Mouse (Mus musculus) intestine, postnatal 0 days (tissue): ENCODE measurements around the gene Pdzph1. TPM values are rescaled to one million over a fixed set of nuclear protein-coding genes. Genes with fewer than 3 reads are reported as not detected.
A peak's percentile ranks its signal among the peaks of the same experiment; 100 is the strongest.

ENCODE experiments used
- ATAC-seq: fragments of 200-750 bp; cut with Nextera tagmentation; 2 replicates; pipeline ENCODE4 v1.8.0; 2017; ENCODE audit warnings: mild to moderate bottlenecking, moderate TSS enrichment, moderate library complexity
- H3K27ac ChIP-seq: fragments of 300-500 bp; sonication (generic); 2 replicates; pipeline ENCODE4 v1.5.1; 2014; ENCODE audit warnings: mild to moderate bottlenecking, low read depth, low read length, moderate library complexity
- H3K27me3 ChIP-seq: fragments of 300-500 bp; sonication (generic); replicated peaks from 2 replicates; pipeline ENCODE4 v1.6.1; 2014; ENCODE audit warnings: low read length, mixed read lengths; ENCODE audit not compliant: control insufficient read depth, insufficient read depth
- H3K36me3 ChIP-seq: fragments of 300-500 bp; sonication (generic); 2 replicates; pipeline ENCODE4 v1.6.1; 2014; ENCODE audit warnings: mild to moderate bottlenecking, moderate library complexity; ENCODE audit not compliant: control insufficient read depth, insufficient read depth
- H3K4me1 ChIP-seq: fragments of 300-500 bp; sonication (generic); replicated peaks from 2 replicates; pipeline ENCODE4 v1.6.1; 2014; ENCODE audit warnings: antibody characterized with exemption, low read length, mixed read lengths; ENCODE audit not compliant: control insufficient read depth, insufficient read depth
- H3K4me2 ChIP-seq: fragments of 300-500 bp; sonication (generic); replicated peaks from 2 replicates; pipeline ENCODE4 v1.6.1; 2014; ENCODE audit warnings: low read depth, mild to moderate bottlenecking, moderate library complexity
- H3K4me3 ChIP-seq: fragments of 300-500 bp; sonication (generic); 2 replicates; pipeline ENCODE4 v1.5.1; 2014; ENCODE audit warnings: low read depth, low read length
- H3K9ac ChIP-seq: fragments of 300-500 bp; sonication (generic); 2 replicates; pipeline ENCODE4 v1.6.1; 2014; ENCODE audit warnings: mild to moderate bottlenecking, low read depth, low read length
- H3K9me3 ChIP-seq: fragments of 300-500 bp; sonication (generic); 2 replicates; pipeline ENCODE4 v1.6.1; 2016; ENCODE audit warnings: mixed run types; ENCODE audit not compliant: control insufficient read depth
- CTCF ChIP-seq: sonication (generic); IDR thresholded peaks from 2 replicates; pipeline ENCODE4 v1.5.1; 2016; ENCODE audit warnings: low read depth, mild to moderate bottlenecking, control low read depth, antibody characterized with exemption, moderate library complexity
- WGBS: fragments of 180-500 bp; shearing (Covaris S2); extraction: QIAGEN DNeasy Blood & Tissue Kit; methylation state at CpG from one replicate; pipeline ENCODE4 v1.1.7; 2014; 5-methylcytosine and 5-hydroxymethylcytosine counted together
- polyA plus RNA-seq: library from polyadenylated mRNA; unstranded; fragments of >200 nt; fragmentation: Nextera tagmentation; extraction: Ambion mirVana; gene quantifications from 2 replicates; pipeline ENCODE4 v1.2.1, GENCODE M21; 2015

The Pdzph1 gene
- polyA plus RNA-seq, 1 experiment from 2014 or later = not detected

DNA sequence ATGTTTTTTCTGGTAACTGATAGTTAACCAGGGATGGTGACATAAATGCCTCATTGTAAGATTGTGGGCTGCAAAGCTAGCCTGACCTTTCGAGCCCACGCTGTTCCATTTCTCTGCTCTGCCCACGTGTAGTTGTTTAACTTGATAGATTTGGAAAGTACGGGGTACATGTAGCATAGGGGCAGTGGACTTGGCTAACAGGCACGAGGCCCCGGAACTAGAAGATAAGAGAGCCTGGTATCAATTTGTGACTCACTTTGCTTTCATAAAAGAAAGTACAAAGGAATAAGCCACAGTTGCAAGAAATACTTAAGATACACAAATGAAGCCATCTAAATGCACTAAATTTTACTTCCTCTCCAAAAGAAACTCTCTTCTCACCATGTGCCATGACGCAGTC is 79.6 kb downstream of the Pdzph1 start:
- Histone ChIP-seq H3K9ac (no peak overlapping the region), H3K36me3 (no peaks in the 10 kb centered on the region), H3K27ac (no peak overlapping the region), H3K4me1 (no peaks in the 10 kb centered on the region), H3K4me3 (no peak overlapping the region), H3K4me2 (no peak overlapping the region), H3K9me3 (no peaks in the 10 kb centered on the region), H3K27me3 (no peaks in the 10 kb centered on the region)
- no peak for TF ChIP-seq CTCF
- no peak for ATAC-seq
- 70% methylated on average over 7 of the region's 7 CpGs for WGBS

DNA sequence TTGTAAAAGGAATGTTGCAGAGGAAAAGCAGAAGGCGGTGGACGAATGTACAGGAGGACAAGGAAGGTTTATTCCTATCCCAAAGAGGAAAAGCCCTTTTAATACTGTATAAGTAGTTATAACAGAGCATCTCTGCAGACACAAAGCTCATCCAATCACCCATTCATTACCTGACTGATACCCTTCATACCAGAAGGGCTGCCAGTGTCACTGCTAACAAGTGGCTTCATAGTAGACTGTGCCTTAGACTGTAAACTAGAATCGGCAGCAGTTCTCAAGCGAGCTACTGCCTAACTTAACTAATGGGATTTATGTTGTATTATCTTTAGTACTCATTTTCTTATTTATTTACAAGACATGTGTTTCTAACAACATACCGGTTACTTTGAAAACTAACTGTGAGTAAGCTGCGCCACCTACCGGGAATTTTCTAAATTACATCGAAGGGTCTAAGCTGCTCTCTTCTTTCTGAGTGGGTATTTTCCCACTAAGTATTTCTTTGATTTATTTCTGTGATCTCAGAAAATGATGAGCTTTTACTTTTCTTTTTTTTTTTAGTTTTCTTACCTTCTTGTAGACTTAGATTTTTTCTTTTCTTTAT is 82.0 kb downstream of the Pdzph1 start:
- ATAC-seq = no peak
- TF ChIP-seq CTCF = peak; percentile 75
- Histone ChIP-seq H3K9me3 (no peaks in the 10 kb centered on the region), H3K4me3 (no peak overlapping the region), H3K36me3 (no peaks in the 10 kb centered on the region), H3K4me2 (no peak overlapping the region), H3K4me1 (no peaks in the 10 kb centered on the region), H3K27ac (no peak overlapping the region), H3K27me3 (no peaks in the 10 kb centered on the region), H3K9ac (no peak overlapping the region)
- WGBS = 32% methylated on average over 8 of the region's 8 CpGs

DNA sequence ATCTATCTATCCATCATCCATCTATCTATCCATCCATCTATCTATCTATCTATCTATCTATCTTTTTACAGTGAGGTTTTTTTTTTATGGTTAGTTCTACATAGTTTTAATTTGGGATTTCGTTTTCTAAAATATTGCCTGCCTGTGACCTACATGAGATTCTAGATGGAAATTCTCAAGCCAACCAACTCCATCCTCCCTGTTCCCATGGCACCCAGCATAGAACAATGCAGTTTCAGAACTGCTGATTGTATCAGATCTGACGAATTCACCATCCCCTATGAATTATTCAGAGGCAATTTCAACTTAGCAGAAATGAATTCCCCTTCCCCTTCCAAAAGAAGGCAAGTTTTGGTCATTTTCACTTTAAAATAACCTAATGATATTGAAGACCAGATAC is 85.2 kb downstream of the Pdzph1 start:
- H3K4me2 ChIP-seq = no peak overlapping the region
- WGBS = 81% methylated on average over 2 of the region's 2 CpGs
- TF ChIP-seq CTCF = no peak
- H3K27ac ChIP-seq = no peak overlapping the region
- no peak overlapping the region for H3K4me3 ChIP-seq
- no peaks in the 10 kb centered on the region for H3K36me3 ChIP-seq
- ATAC-seq = no peak
- no peaks in the 10 kb centered on the region for H3K9me3 ChIP-seq
- no peak overlapping the region for H3K9ac ChIP-seq
- H3K27me3 ChIP-seq = no peaks in the 10 kb centered on the region
- H3K4me1 ChIP-seq = no peaks in the 10 kb centered on the region

DNA sequence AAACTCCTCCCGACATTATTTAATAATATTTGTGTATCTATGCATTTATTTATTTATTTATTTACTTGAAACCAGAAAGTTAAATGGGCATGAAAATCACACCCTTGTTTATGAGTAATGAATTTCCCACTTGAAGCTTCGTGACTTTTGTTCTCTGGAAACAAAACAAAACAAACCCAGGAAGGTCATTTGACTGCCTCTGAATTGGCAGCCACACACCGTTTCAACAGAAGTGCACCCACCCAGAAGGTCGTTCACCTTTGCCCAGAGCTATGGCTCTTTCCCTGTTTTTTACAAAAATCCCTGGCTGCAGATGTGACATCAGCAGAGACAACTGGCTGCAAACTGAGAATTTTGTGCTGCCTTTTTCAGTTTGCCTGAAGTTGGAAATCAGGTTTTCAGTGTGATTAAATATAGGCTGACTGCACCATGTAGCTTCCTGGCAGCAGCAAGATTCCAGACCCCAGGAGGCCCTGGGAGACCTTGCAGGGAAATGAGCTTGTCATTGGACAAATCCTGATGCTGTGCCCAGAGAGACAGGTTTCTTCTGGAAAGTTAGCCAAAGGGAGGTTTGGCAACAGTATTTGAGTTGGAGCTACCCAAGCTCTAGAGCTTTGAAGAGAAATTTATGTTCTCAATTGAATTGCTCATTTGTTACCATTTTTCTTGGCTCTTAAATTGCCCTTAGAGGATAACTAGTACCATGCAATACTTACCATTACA is 99.5 kb downstream of the Pdzph1 start:
- Histone ChIP-seq H3K9me3 (no peaks in the 10 kb centered on the region), H3K27me3 (no peaks in the 10 kb centered on the region), H3K36me3 (no peaks in the 10 kb centered on the region), H3K9ac (no peak overlapping the region), H3K27ac (no peak overlapping the region), H3K4me3 (no peak overlapping the region), H3K4me2 (no peak overlapping the region), H3K4me1 (no peaks in the 10 kb centered on the region)
- no peak for ATAC-seq
- TF ChIP-seq CTCF = no peak
- WGBS = 45% methylated on average over 4 of the region's 4 CpGs

DNA sequence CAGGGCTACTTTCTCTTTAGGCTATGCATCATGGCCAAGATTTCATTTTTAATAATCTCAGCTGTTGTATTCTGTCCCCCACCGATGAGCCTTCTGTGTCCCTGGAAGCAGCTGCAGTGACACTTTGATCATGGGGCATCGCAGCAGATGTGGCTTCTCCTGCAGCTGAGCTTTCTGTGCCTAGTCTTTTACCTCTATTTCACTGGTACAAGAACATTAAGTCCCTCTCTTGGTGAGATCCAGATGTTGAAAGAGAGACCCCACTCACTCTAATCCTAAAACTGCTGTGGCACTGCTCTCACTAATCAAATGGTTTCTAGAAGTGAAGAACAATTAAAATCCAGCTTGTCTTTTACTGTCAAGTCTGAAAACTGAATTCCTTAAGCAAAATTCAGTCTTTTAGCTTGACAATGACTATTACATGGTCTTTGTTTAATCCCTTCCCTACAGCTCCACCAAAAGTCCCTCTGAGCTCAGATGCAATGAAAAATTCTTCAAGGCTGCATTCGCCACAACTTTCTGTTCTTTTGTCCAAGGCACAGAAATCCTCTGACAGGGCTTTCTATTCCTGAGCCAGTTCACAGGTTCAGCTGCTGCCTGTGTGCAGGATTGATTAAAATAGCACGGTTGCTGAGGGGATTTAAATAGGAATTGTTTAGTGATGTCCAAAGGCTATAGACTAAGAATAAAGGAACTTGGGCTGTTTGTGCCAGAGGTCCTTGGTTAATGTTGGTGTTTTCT is 101.1 kb downstream of the Pdzph1 start:
- H3K4me1 ChIP-seq = no peaks in the 10 kb centered on the region
- no peak overlapping the region for H3K4me2 ChIP-seq
- H3K9me3 ChIP-seq = no peaks in the 10 kb centered on the region
- no peak for ATAC-seq
- no peaks in the 10 kb centered on the region for H3K36me3 ChIP-seq
- H3K4me3 ChIP-seq = no peak overlapping the region
- no peak overlapping the region for H3K27ac ChIP-seq
- no peak for TF ChIP-seq CTCF
- WGBS = 82% methylated on average over 4 of the region's 4 CpGs
- no peak overlapping the region for H3K9ac ChIP-seq
- no peaks in the 10 kb centered on the region for H3K27me3 ChIP-seq

DNA sequence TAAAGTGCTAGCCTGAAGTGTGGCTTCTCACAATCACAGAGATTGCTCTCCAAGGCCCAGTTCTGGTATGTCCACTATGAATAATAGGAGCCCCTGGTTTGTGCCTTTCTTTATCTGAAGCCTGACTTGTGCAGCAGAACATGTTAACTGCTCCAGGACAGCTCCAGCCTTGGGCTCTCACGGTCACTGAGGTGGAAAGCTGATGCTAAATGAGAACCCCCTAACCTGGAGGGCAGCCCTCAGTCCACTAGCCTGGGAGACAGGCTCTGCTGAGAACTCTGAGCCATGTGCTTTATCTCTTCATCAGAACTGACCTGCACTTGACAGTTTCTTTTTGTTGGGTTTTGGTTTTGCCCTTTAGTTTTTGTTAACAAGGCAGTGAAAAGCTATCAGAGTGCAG is 106.8 kb downstream of the Pdzph1 start:
- Histone ChIP-seq H3K4me1 (no peaks in the 10 kb centered on the region), H3K9ac (no peak overlapping the region), H3K27ac (no peak overlapping the region), H3K4me3 (no peak overlapping the region), H3K36me3 (no peaks in the 10 kb centered on the region), H3K27me3 (no peaks in the 10 kb centered on the region), H3K9me3 (no peaks in the 10 kb centered on the region), H3K4me2 (no peak overlapping the region)
- ATAC-seq = no peak
- TF ChIP-seq CTCF = no peak
- WGBS = 42% methylated on average over 1 of the region's 1 CpGs
